Mouse (Mus musculus): ENCODE data around the gene Ext2.
A peak's percentile ranks its signal among the peaks of the same experiment; 100 is the strongest.

The Ext2 gene

GRCm38 (mm10) chr2:93645626-93646320, 176.6 kb downstream of the Ext2 start:
- DNase-seq (ENCODE audit: low read depth, low spot score) = peak; percentile 5
- Histone ChIP-seq H3K27me3 (ENCODE audit: control insufficient read depth, insufficient read depth, low read length, poor library complexity, severe bottlenecking) (no peaks in the 10 kb centered on the region), H3K36me3 (ENCODE audit: control insufficient read depth, insufficient read depth, low read length, poor library complexity, severe bottlenecking) (no peaks in the 10 kb centered on the region)

- DNase-seq (ENCODE audit: low read depth, low spot score) = no peak
- H3K27me3 ChIP-seq (ENCODE audit: control insufficient read depth, insufficient read depth, low read length, poor library complexity, severe bottlenecking) = no peaks in the 10 kb centered on the region
- no peaks in the 10 kb centered on the region for H3K36me3 ChIP-seq (ENCODE audit: control insufficient read depth, insufficient read depth, low read length, poor library complexity, severe bottlenecking)
These were observed 177.2 kb downstream of the Ext2 start for GRCm38 (mm10) chr2:93645197-93645596.

GRCm38 (mm10) chr2:93644731-93645130, 177.6 kb downstream of the Ext2 start:
- Histone ChIP-seq H3K36me3 (ENCODE audit: control insufficient read depth, insufficient read depth, low read length, poor library complexity, severe bottlenecking) (no peaks in the 10 kb centered on the region), H3K27me3 (ENCODE audit: control insufficient read depth, insufficient read depth, low read length, poor library complexity, severe bottlenecking) (no peaks in the 10 kb centered on the region)
- no peak for DNase-seq (ENCODE audit: low read depth, low spot score)

- Histone ChIP-seq H3K36me3 (ENCODE audit: control insufficient read depth, insufficient read depth, low read length, poor library complexity, severe bottlenecking) (no peaks in the 10 kb centered on the region), H3K27me3 (ENCODE audit: control insufficient read depth, insufficient read depth, low read length, poor library complexity, severe bottlenecking) (no peaks in the 10 kb centered on the region)
- no peak for DNase-seq (ENCODE audit: low read depth, low spot score)
These were observed 178.1 kb downstream of the Ext2 start for GRCm38 (mm10) chr2:93644234-93644633.

GRCm38 (mm10) chr2:93643403-93643780, 179.0 kb downstream of the Ext2 start:
- Histone ChIP-seq H3K27me3 (ENCODE audit: control insufficient read depth, insufficient read depth, low read length, poor library complexity, severe bottlenecking) (no peaks in the 10 kb centered on the region), H3K36me3 (ENCODE audit: control insufficient read depth, insufficient read depth, low read length, poor library complexity, severe bottlenecking) (no peaks in the 10 kb centered on the region)
- DNase-seq (ENCODE audit: low read depth, low spot score) = no peak

GRCm38 (mm10) chr2:93634609-93635008, 187.8 kb downstream of the Ext2 start:
- DNase-seq (ENCODE audit: low read depth, low spot score) = no peak
- Histone ChIP-seq H3K36me3 (ENCODE audit: control insufficient read depth, insufficient read depth, low read length, poor library complexity, severe bottlenecking) (no peaks in the 10 kb centered on the region), H3K27me3 (ENCODE audit: control insufficient read depth, insufficient read depth, low read length, poor library complexity, severe bottlenecking) (no peaks in the 10 kb centered on the region)

- no peaks in the 10 kb centered on the region for H3K27me3 ChIP-seq (ENCODE audit: control insufficient read depth, insufficient read depth, low read length, poor library complexity, severe bottlenecking)
- DNase-seq (ENCODE audit: low read depth, low spot score) = no peak
- H3K36me3 ChIP-seq (ENCODE audit: control insufficient read depth, insufficient read depth, low read length, poor library complexity, severe bottlenecking) = no peaks in the 10 kb centered on the region
These were observed 197.5 kb downstream of the Ext2 start for GRCm38 (mm10) chr2:93624665-93625408.

- DNase-seq (ENCODE audit: low read depth, low spot score) = no peak
- Histone ChIP-seq H3K36me3 (ENCODE audit: control insufficient read depth, insufficient read depth, low read length, poor library complexity, severe bottlenecking) (no peaks in the 10 kb centered on the region), H3K27me3 (ENCODE audit: control insufficient read depth, insufficient read depth, low read length, poor library complexity, severe bottlenecking) (no peaks in the 10 kb centered on the region)
These were observed 203.0 kb downstream of the Ext2 start for GRCm38 (mm10) chr2:93619208-93619849.

- Histone ChIP-seq H3K36me3 (ENCODE audit: control insufficient read depth, insufficient read depth, low read length, poor library complexity, severe bottlenecking) (no peaks in the 10 kb centered on the region), H3K27me3 (ENCODE audit: control insufficient read depth, insufficient read depth, low read length, poor library complexity, severe bottlenecking) (no peaks in the 10 kb centered on the region)
- DNase-seq (ENCODE audit: low read depth, low spot score) = no peak
These were observed 203.7 kb downstream of the Ext2 start for GRCm38 (mm10) chr2:93618447-93619199.

GRCm38 (mm10) chr2:93615845-93616689, 206.3 kb downstream of the Ext2 start:
- H3K27me3 ChIP-seq (ENCODE audit: control insufficient read depth, insufficient read depth, low read length, poor library complexity, severe bottlenecking) = no peaks in the 10 kb centered on the region
- H3K36me3 ChIP-seq (ENCODE audit: control insufficient read depth, insufficient read depth, low read length, poor library complexity, severe bottlenecking) = no peaks in the 10 kb centered on the region
- DNase-seq (ENCODE audit: low read depth, low spot score) = no peak

GRCm38 (mm10) chr2:93613020-93613419, 209.3 kb downstream of the Ext2 start:
- no peak for DNase-seq (ENCODE audit: low read depth, low spot score)
- no peaks in the 10 kb centered on the region for H3K27me3 ChIP-seq (ENCODE audit: control insufficient read depth, insufficient read depth, low read length, poor library complexity, severe bottlenecking)
- H3K36me3 ChIP-seq (ENCODE audit: control insufficient read depth, insufficient read depth, low read length, poor library complexity, severe bottlenecking) = no peaks in the 10 kb centered on the region

Data from splenic B cell, adult 2 months (primary cell).